Mouse (Mus musculus) midbrain, embryonic 12.5 days (tissue): Measurements from ENCODE around the gene Med27. TPM values are rescaled to one million over a fixed set of nuclear protein-coding genes. Genes with fewer than 3 reads are reported as not detected.
A peak's percentile ranks its signal among the peaks of the same experiment; 100 is the strongest.

ENCODE experiments used
- ATAC-seq: fragments of 200-750 bp; cut with Nextera tagmentation; 2 replicates; pipeline ENCODE4 v1.8.0; 2017; ENCODE audit warnings: low read depth, moderate TSS enrichment, moderate library complexity; ENCODE audit not compliant: low FRiP score
- H3K27ac ChIP-seq: fragments of 300-500 bp; sonication (generic); replicated peaks from 2 replicates; pipeline ENCODE4 v1.5.1; 2016; ENCODE audit warnings: mild to moderate bottlenecking
- H3K27me3 ChIP-seq: fragments of 300-500 bp; sonication (generic); 2 replicates; pipeline ENCODE4 v1.6.1; 2016; ENCODE audit warnings: mild to moderate bottlenecking
- H3K36me3 ChIP-seq: fragments of 300-500 bp; sonication (generic); 2 replicates; pipeline ENCODE4 v1.6.1; 2016
- H3K4me1 ChIP-seq: fragments of 300-500 bp; sonication (generic); 2 replicates; pipeline ENCODE4 v1.6.1; 2016
- H3K4me2 ChIP-seq: fragments of 300-500 bp; sonication (generic); replicated peaks from 2 replicates; pipeline ENCODE4 v1.6.1; 2016; ENCODE audit warnings: mild to moderate bottlenecking, moderate library complexity
- H3K4me3 ChIP-seq: fragments of 300-500 bp; sonication (generic); 2 replicates; pipeline ENCODE4 v1.5.1; 2016; ENCODE audit warnings: mild to moderate bottlenecking
- H3K9ac ChIP-seq: fragments of 300-500 bp; sonication (generic); replicated peaks from 2 replicates; pipeline ENCODE4 v1.6.1; 2016; ENCODE audit warnings: mild to moderate bottlenecking, moderate library complexity
- H3K9me3 ChIP-seq: fragments of 300-500 bp; sonication (generic); 2 replicates; pipeline ENCODE4 v1.6.1; 2016; ENCODE audit warnings: mild to moderate bottlenecking
- WGBS: fragments of 180-500 bp; shearing (Covaris S2); methylation state at CpG from one replicate; pipeline ENCODE4 v1.1.7; 2016; 5-methylcytosine and 5-hydroxymethylcytosine counted together
- microRNA-seq: library from miRNA; unstranded; fragments of <30 nt; microRNA quantifications from one replicate; pipeline ENCODE4, GENCODE M21; 2017
- polyA plus RNA-seq: library from polyadenylated mRNA; unstranded; fragments of >200 nt; fragmentation: Nextera tagmentation; extraction: Ambion mirVana; gene quantifications from 2 replicates; pipeline ENCODE4 v1.2.1, GENCODE M21; 2016

Gene Med27
- polyA plus RNA-seq, 1 experiment from 2014 or later = 72.3 TPM

DNA sequence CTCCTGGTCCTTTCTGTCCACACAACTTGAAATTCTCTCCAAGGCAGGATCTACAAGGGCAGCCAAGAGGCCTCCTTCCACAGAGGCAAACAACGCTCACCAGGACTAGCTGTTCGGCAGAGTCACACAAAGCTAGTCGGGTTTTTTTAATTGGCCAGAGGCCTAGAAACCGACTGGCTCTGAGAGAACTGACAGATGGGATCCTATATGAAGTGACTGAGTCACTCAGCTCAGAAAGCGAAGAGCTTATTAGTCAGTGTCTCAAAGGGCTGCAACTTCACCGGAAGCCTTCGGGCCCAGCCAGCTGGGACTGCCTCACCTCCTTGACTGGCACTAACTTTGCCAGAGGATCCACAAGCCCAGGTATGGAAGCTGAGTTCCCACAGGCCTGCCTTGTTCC, 217.4 kb downstream of the Med27 start:
- no peak overlapping the region for H3K9ac ChIP-seq
- H3K4me3 ChIP-seq = no peak overlapping the region
- H3K27me3 ChIP-seq = no peaks in the 10 kb centered on the region
- no peaks in the 10 kb centered on the region for H3K9me3 ChIP-seq
- 62% methylated on average over 7 of the region's 7 CpGs for WGBS
- peak overlapping the region; percentile 61 for H3K27ac ChIP-seq
- H3K4me2 ChIP-seq = no peak overlapping the region
- no peak for ATAC-seq
- peaks cover 23% of the 10 kb centered on the region for H3K4me1 ChIP-seq
- H3K36me3 ChIP-seq = no peaks in the 10 kb centered on the region

GRCm38 (mm10) chr2:29565570-29566433, 219.2 kb downstream of the Med27 start:
- WGBS = 2% methylated on average over 16 of the region's 17 CpGs
- peak; percentile 66 for ATAC-seq
- Histone ChIP-seq H3K9me3 (no peaks in the 10 kb centered on the region), H3K4me1 (peaks cover 24% of the 10 kb centered on the region), H3K4me3 (no peak overlapping the region), H3K27me3 (no peaks in the 10 kb centered on the region), H3K4me2 (peak overlapping the region; percentile 26), H3K9ac (no peak overlapping the region), H3K36me3 (no peaks in the 10 kb centered on the region), H3K27ac (peak overlapping the region; percentile 55)

GRCm38 (mm10) chr2:29571921-29572700, 225.5 kb downstream of the Med27 start:
- Histone ChIP-seq H3K36me3 (no peaks in the 10 kb centered on the region), H3K9ac (no peak overlapping the region), H3K9me3 (no peaks in the 10 kb centered on the region), H3K4me2 (no peak overlapping the region), H3K27ac (no peak overlapping the region; the same call in 1 of the 2 replicates), H3K4me3 (no peak overlapping the region), H3K4me1 (peaks cover 29% of the 10 kb centered on the region), H3K27me3 (0 out of 2 replicates have a peak, but pooled peaks cover 8% of the 10 kb centered on the region)
- no peak for ATAC-seq
- WGBS = 71% methylated on average over 9 of the region's 9 CpGs

GRCm38 (mm10) chr2:29572811-29573427, 226.3 kb downstream of the Med27 start:
- Histone ChIP-seq H3K4me3 (no peak overlapping the region), H3K9ac (peak overlapping the region; percentile 24), H3K27ac (peak overlapping the region; percentile 62), H3K9me3 (no peaks in the 10 kb centered on the region), H3K4me1 (peaks cover 29% of the 10 kb centered on the region), H3K4me2 (no peak overlapping the region), H3K27me3 (peaks cover 10% of the 10 kb centered on the region; the same call in 1 of the 2 replicates), H3K36me3 (no peaks in the 10 kb centered on the region)
- WGBS = 28% methylated on average over 5 of the region's 5 CpGs
- ATAC-seq = no peak

DNA sequence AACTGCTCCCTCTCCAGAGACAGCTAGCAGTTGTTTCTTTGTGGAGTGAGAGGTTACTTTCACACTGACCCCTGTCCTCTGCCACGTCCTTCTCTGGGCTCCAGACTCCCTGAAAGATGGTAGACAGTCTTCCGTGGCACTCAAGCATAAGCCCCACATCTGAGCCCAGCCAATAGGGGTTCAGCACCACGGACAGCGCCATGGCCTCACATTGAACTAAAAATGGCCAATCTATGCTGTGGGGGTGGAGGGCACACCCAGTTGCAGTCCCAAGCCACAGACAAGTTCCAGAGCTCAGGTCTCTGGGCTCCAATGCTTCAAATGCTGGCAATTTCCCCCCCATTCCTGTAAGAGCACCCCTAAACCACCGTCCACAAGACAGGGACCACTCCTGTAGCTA, 227.0 kb downstream of the Med27 start:
- Histone ChIP-seq H3K27ac (peak overlapping the region; percentile 62), H3K4me2 (no peak overlapping the region), H3K9me3 (no peaks in the 10 kb centered on the region), H3K27me3 (peaks cover 10% of the 10 kb centered on the region; the same call in 1 of the 2 replicates), H3K9ac (no peak overlapping the region), H3K36me3 (no peaks in the 10 kb centered on the region), H3K4me3 (no peak overlapping the region), H3K4me1 (peaks cover 29% of the 10 kb centered on the region)
- 5% methylated on average over 5 of the region's 5 CpGs for WGBS
- ATAC-seq = 0 out of 2 replicates have a peak, but pooled peaks have one; percentile 27

- ATAC-seq = no peak
- 5% methylated on average over 11 of the region's 11 CpGs for WGBS
- Histone ChIP-seq H3K4me2 (peak overlapping the region; percentile 23), H3K36me3 (no peaks in the 10 kb centered on the region), H3K9ac (no peak overlapping the region), H3K4me3 (no peak overlapping the region), H3K27ac (peak overlapping the region; percentile 62), H3K27me3 (peaks cover 10% of the 10 kb centered on the region; the same call in 1 of the 2 replicates), H3K4me1 (peaks cover 29% of the 10 kb centered on the region), H3K9me3 (no peaks in the 10 kb centered on the region)
These were observed 227.6 kb downstream of the Med27 start for GRCm38 (mm10) chr2:29574187-29574586.

Small RNA genes lying within 50 kb of the gene (microRNA-seq; reads per million reads assigned to microRNA genes)
- gene Mir133c = not detected

Other genes starting within 250 kb of the Med27 start
- 19.8 and 21.2 TPM in 2 replicates for gene Setx, start 222.6 kb upstream of the Med27 start, polyA plus RNA-seq
- 6.3 TPM in 2 replicates for gene Ntng2, start 93.8 kb upstream of the Med27 start, polyA plus RNA-seq